Mouse (Mus musculus): Measurements from ENCODE around the gene Cntrl. TPM values are rescaled to one million over a fixed set of nuclear protein-coding genes. Genes with fewer than 3 reads are reported as not detected.

Cntrl gene
- total RNA-seq, 2 experiments from 2014 or later, result 33.3 to 36.4 TPM

- DNase-seq (ENCODE audit: low spot score in 2 of 2), result peak; percentile 69 to 73
Measured at GRCm38 (mm10) chr2:35214881-35215358, 105.6 kb downstream of the Cntrl start.

GRCm38 (mm10) chr2:35215363-35215762 lies 106.1 kb downstream of the Cntrl start:
- no peak for DNase-seq (ENCODE audit: low spot score in 2 of 2)

- DNase-seq (ENCODE audit: low spot score in 2 of 2), result no peak
Measured at GRCm38 (mm10) chr2:35216701-35217100, 107.4 kb downstream of the Cntrl start.

GRCm38 (mm10) chr2:35218736-35219135 lies 109.4 kb downstream of the Cntrl start:
- DNase-seq (ENCODE audit: low spot score in 2 of 2), result no peak

- DNase-seq (ENCODE audit: low spot score in 2 of 2), result no peak
Measured at GRCm38 (mm10) chr2:35222822-35223391, 113.6 kb downstream of the Cntrl start.

- DNase-seq (ENCODE audit: low spot score in 2 of 2), result no peak
Measured at GRCm38 (mm10) chr2:35224285-35224684, 115.0 kb downstream of the Cntrl start.

- no peak for DNase-seq (ENCODE audit: low spot score in 2 of 2)
Measured at GRCm38 (mm10) chr2:35228145-35228544, 118.9 kb downstream of the Cntrl start.

Other genes starting within 250 kb of the Cntrl start
- gene Cutal, start 235.1 kb upstream of the Cntrl start, total RNA-seq (2021), result 1 to 10 TPM; 2.4 to 3.0 TPM
- 10 to 100 TPM; 41.5 to 41.7 TPM for gene Psmd5, start 234.5 kb upstream of the Cntrl start, total RNA-seq (2021)
- 10 to 100 TPM in 1 of 2 experiments, 1 to 10 TPM in 1; 8.3 to 10.4 TPM for gene Phf19, start 195.5 kb upstream of the Cntrl start, total RNA-seq (2021)
- 1 to 10 TPM; 2.1 to 3.4 TPM for gene Traf1, start 147.7 kb upstream of the Cntrl start, total RNA-seq (2021)
- 10 to 100 TPM in 1 of 2 experiments, 1 to 10 TPM in 1; 1.2 to 35.5 TPM for gene Hc, start 48.1 kb upstream of the Cntrl start, total RNA-seq (2021)
- 10 to 100 TPM in 1 of 2 experiments, 1 to 10 TPM in 1; 1.3 to 16.5 TPM for gene AI182371, start 7.9 kb upstream of the Cntrl start, total RNA-seq (2021)
- gene Rab14, start 91.6 kb downstream of the Cntrl start, total RNA-seq (2021), result 100 to 1,000 TPM; 213 to 230 TPM
- 100 to 1,000 TPM; 136 to 137 TPM for gene Gsn, start 146.9 kb downstream of the Cntrl start, total RNA-seq (2021)
- gene Stom, start 227.5 kb downstream of the Cntrl start, total RNA-seq (2021), result 10 to 100 TPM; 42.7 to 43.5 TPM